Mouse (Mus musculus) ES-E14 (cell line): ENCODE data around the gene 4930595D18Rik.

Experiments
- HCFC1 ChIP-seq: IDR thresholded peaks from 2 replicates; pipeline ENCODE4 v1.6.1; 2012; ENCODE audit warnings: low read length, inconsistent platforms, borderline replicate concordance; ENCODE audit not compliant: insufficient read depth
- ZC3H11A ChIP-seq: IDR thresholded peaks from 2 replicates; pipeline ENCODE4 v1.6.1; 2012; ENCODE audit warnings: low read depth, mild to moderate bottlenecking, inconsistent platforms, low read length, borderline replicate concordance

DNA sequence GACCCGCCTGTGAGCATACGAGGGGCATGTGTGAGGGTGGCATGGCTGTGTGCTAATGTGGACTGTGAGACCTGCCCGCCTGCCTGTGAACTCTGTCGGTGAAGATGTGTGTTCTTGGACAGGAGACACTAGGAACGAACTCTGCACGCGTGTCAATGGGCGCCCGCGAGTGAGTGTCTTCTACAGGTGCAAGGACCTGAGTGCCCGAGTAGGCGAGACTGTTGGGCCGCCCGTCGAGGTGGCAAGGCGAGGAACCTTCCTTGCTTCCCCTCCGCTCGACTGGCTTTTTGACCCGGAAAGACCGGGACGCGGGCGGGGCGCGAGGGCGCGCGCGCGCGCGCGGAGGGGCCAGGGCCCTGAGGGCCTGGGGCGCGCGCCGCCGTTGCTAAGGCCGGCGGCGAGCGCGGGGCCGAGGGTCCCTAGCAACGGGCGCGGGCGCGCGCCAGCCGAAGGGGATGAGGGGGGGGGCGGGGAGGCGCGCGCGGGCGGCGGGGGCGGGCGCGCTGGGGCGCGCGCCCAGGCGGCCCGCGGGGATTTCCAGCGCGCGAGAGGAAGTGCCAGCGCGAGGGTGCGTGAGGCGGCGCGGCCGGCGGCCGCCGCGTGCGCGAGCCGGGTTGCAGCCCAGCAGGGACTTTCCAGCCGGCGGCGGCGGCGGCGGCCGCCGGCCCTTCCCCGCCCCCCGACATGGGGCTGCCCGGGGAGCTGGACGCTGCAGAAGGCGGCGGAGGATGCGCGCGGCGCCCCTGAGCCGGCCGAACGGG is 18.3 kb downstream of the 4930595D18Rik start, which contains the start of gene Traf3:
- TF ChIP-seq ZC3H11A (no peak), HCFC1 (no peak)
